Mouse (Mus musculus) liver, embryonic 14.5 days (tissue): Measurements from ENCODE around the gene Cpeb4. TPM values are rescaled to one million over a fixed set of nuclear protein-coding genes. Genes with fewer than 3 reads are reported as not detected.
"Not testable (repeated sequence)": the region's sequence is repeated elsewhere in the genome, so short reads cannot be mapped to it uniquely, and the experiment has no call there.

Experiments used
- ATAC-seq: fragments of 200-750 bp; cut with Nextera tagmentation; 2 replicates; pipeline ENCODE4 v1.8.0; 2017; ENCODE audit warnings: moderate number of reproducible peaks, mild to moderate bottlenecking, moderate library complexity; ENCODE audit not compliant: insufficient read depth
- DNase-seq, 3 experiments: peaks; one replicate each; pipeline ENCODE4 v3.0.0-alpha.2; 2012 to 2013; ENCODE audit warnings: low read depth in 3 of 3, low spot score in 3 of 3
- H3K27ac ChIP-seq: fragments of 300-500 bp; sonication (generic); 2 replicates; pipeline ENCODE4 v1.5.1; 2014; ENCODE audit warnings: moderate library complexity, mild to moderate bottlenecking, control low read depth, inconsistent platforms
- H3K27me3 ChIP-seq: fragments of 300-500 bp; sonication (generic); 2 replicates; pipeline ENCODE4 v1.6.1; 2014; ENCODE audit warnings: mild to moderate bottlenecking, low read length, moderate library complexity; ENCODE audit not compliant: control insufficient read depth, insufficient read depth
- H3K36me3 ChIP-seq: fragments of 300-500 bp; sonication (generic); replicated peaks from 2 replicates; pipeline ENCODE4 v1.6.1; 2014; ENCODE audit warnings: low read depth; ENCODE audit not compliant: control insufficient read depth, insufficient read depth
- H3K4me1 ChIP-seq, 2 experiments: fragments of 200-500 bp in 1 of 2; fragments of 300-500 bp in 1 of 2; sonication (generic) in 1 of 2; replicated peaks; 2 replicates each; pipeline ENCODE4 v1.6.1; 2012 to 2014; ENCODE audit warnings: antibody characterized with exemption in 1 of 2, inconsistent platforms in 1 of 2, low read length in 1 of 2; ENCODE audit not compliant: control insufficient read depth in 2 of 2, insufficient read depth in 2 of 2
- H3K4me2 ChIP-seq: fragments of 300-500 bp; sonication (generic); 2 replicates; pipeline ENCODE4 v1.6.1; 2014; ENCODE audit warnings: low read depth, mild to moderate bottlenecking, control low read depth, moderate library complexity
- H3K4me3 ChIP-seq, 2 experiments: fragments of 200-500 bp in 1 of 2; fragments of 300-500 bp in 1 of 2; sonication (generic) in 1 of 2; 2 replicates each; pipeline ENCODE4 v1.5.1; 2012 to 2014; ENCODE audit warnings: low read depth in 2 of 2, low read length in 2 of 2, mild to moderate bottlenecking in 2 of 2, control low read depth in 1 of 2, inconsistent platforms in 1 of 2, moderate library complexity in 1 of 2; ENCODE audit not compliant: insufficient read depth in 1 of 2
- H3K9ac ChIP-seq: fragments of 300-500 bp; sonication (generic); replicated peaks from 2 replicates; pipeline ENCODE4 v1.6.1; 2014; ENCODE audit warnings: mild to moderate bottlenecking, control low read depth, moderate library complexity
- H3K9me3 ChIP-seq: fragments of 300-500 bp; sonication (generic); 2 replicates; pipeline ENCODE4 v1.6.1; 2016; ENCODE audit warnings: low read length, mixed read lengths; ENCODE audit not compliant: control insufficient read depth
- CTCF ChIP-seq: IDR thresholded peaks from 2 replicates; pipeline ENCODE4 v1.5.1; 2016; ENCODE audit warnings: antibody characterized with exemption, low read depth, control low read depth
- EP300 ChIP-seq: IDR thresholded peaks from 2 replicates; pipeline ENCODE4 v1.6.1; 2016; ENCODE audit warnings: antibody characterized with exemption, low read depth
- WGBS: fragments of 180-500 bp; shearing (Covaris S2); extraction: QIAGEN DNeasy Blood & Tissue Kit; methylation state at CpG from one replicate; pipeline ENCODE4 v1.1.7; 2014; ENCODE audit not compliant: insufficient replicate concordance; 5-methylcytosine and 5-hydroxymethylcytosine counted together
- polyA plus RNA-seq, 2 experiments: library from polyadenylated mRNA; depleted of rRNA in 1 of 2; stranded (reverse) in 1 of 2; unstranded in 1 of 2; fragments of >200 nt; fragmentation: Nextera tagmentation in 1 of 2; extraction: Ambion mirVana in 1 of 2; gene quantifications; 2 replicates each; pipeline versions ENCODE4 v1.2.1 to v1.2.3; 2012 to 2014

Gene Cpeb4
- polyA plus RNA-seq, 2 experiments = 25.1 to 29.4 TPM

- H3K9me3 ChIP-seq = no peaks in the 10 kb centered on the region
- no peak overlapping the region for H3K4me2 ChIP-seq
- no peak for ATAC-seq
- no peaks in the 10 kb centered on the region for H3K36me3 ChIP-seq
- WGBS = 17% methylated on average over 4 of the region's 4 CpGs
- no peak for DNase-seq
- no peak overlapping the region for H3K9ac ChIP-seq
- no peaks in the 10 kb centered on the region for H3K27me3 ChIP-seq
- H3K4me3 ChIP-seq = no peak overlapping the region
- no peaks in the 10 kb centered on the region for H3K4me1 ChIP-seq
- no peak overlapping the region for H3K27ac ChIP-seq
- no peak for TF ChIP-seq CTCF
- no peak for TF ChIP-seq EP300
These were observed 102.1 kb downstream of the Cpeb4 start for GRCm38 (mm10) chr11:31974132-31974531.

- no peak for ATAC-seq
These were observed 102.8 kb downstream of the Cpeb4 start for GRCm38 (mm10) chr11:31974826-31975225.

GRCm38 (mm10) chr11:31975678-31976077 lies 103.7 kb downstream of the Cpeb4 start:
- no peaks in the 10 kb centered on the region for H3K36me3 ChIP-seq
- H3K4me1 ChIP-seq = no peaks in the 10 kb centered on the region
- no peak overlapping the region for H3K27ac ChIP-seq
- TF ChIP-seq CTCF = no peak
- no peak for TF ChIP-seq EP300
- no peak overlapping the region for H3K4me2 ChIP-seq
- no peaks in the 10 kb centered on the region for H3K9me3 ChIP-seq
- DNase-seq (no peak), ATAC-seq (no peak)
- no peak overlapping the region for H3K4me3 ChIP-seq
- 63% methylated on average over 5 of the region's 5 CpGs for WGBS
- no peaks in the 10 kb centered on the region for H3K27me3 ChIP-seq
- no peak overlapping the region for H3K9ac ChIP-seq

More at GRCm38 (mm10) chr11:31974826-31975225, 102.8 kb downstream of the Cpeb4 start:
- Histone ChIP-seq H3K4me2 (no peak overlapping the region), H3K9ac (no peak overlapping the region), H3K36me3 (no peaks in the 10 kb centered on the region), H3K27me3 (no peaks in the 10 kb centered on the region), H3K27ac (no peak overlapping the region), H3K9me3 (no peaks in the 10 kb centered on the region), H3K4me1 (no peaks in the 10 kb centered on the region), H3K4me3 (no peak overlapping the region)
- 48% methylated on average over 8 of the region's 8 CpGs for WGBS
- TF ChIP-seq EP300 (no peak), CTCF (no peak)
- DNase-seq = no peak

- no peaks in the 10 kb centered on the region for H3K36me3 ChIP-seq
- H3K27me3 ChIP-seq = no peaks in the 10 kb centered on the region
- H3K4me3 ChIP-seq = no peak overlapping the region
- no peak for ATAC-seq
- no peak for TF ChIP-seq CTCF
- TF ChIP-seq EP300 = no peak
- no peaks in the 10 kb centered on the region for H3K9me3 ChIP-seq
- no peak overlapping the region for H3K4me2 ChIP-seq
- WGBS = 59% methylated on average over 5 of the region's 5 CpGs
- H3K27ac ChIP-seq = no peak overlapping the region
- H3K4me1 ChIP-seq = no peaks in the 10 kb centered on the region
- no peak for DNase-seq
- no peak overlapping the region for H3K9ac ChIP-seq
These were observed 104.1 kb downstream of the Cpeb4 start for GRCm38 (mm10) chr11:31976137-31976536.

GRCm38 (mm10) chr11:31980089-31980488 lies 108.1 kb downstream of the Cpeb4 start:
- H3K9ac ChIP-seq, H3K4me2 ChIP-seq, ATAC-seq, DNase-seq, H3K9me3 ChIP-seq, H3K27me3 ChIP-seq, H3K36me3 ChIP-seq, H3K4me1 ChIP-seq, H3K27ac ChIP-seq, H3K4me3 ChIP-seq: not testable (repeated sequence)
- 71% methylated on average over 5 of the region's 5 CpGs for WGBS

GRCm38 (mm10) chr11:31981830-31982229 lies 109.8 kb downstream of the Cpeb4 start:
- Histone ChIP-seq H3K4me1 (no peaks in the 10 kb centered on the region), H3K27me3 (no peaks in the 10 kb centered on the region), H3K4me2 (no peak overlapping the region), H3K9me3 (no peaks in the 10 kb centered on the region), H3K4me3 (no peak overlapping the region), H3K27ac (no peak overlapping the region), H3K9ac (no peak overlapping the region), H3K36me3 (no peaks in the 10 kb centered on the region)
- ATAC-seq (no peak), DNase-seq (no peak)
- TF ChIP-seq EP300 (no peak), CTCF (no peak)
- 71% methylated on average over 7 of the region's 7 CpGs for WGBS

- DNase-seq = not testable (repeated sequence)
These were observed 110.4 kb downstream of the Cpeb4 start for GRCm38 (mm10) chr11:31982247-31982943.

More at GRCm38 (mm10) chr11:31982247-31982943, 110.4 kb downstream of the Cpeb4 start:
- H3K4me2 ChIP-seq, H3K9ac ChIP-seq, H3K27me3 ChIP-seq, H3K27ac ChIP-seq, H3K4me3 ChIP-seq, ATAC-seq, H3K9me3 ChIP-seq, H3K4me1 ChIP-seq, H3K36me3 ChIP-seq: not testable (repeated sequence)
- WGBS = 70% methylated on average over 13 of the region's 13 CpGs
